Mouse (Mus musculus) C2C12 (cell line): ENCODE measurements around the gene Tsc22d2. TPM values are rescaled to one million over a fixed set of nuclear protein-coding genes. Genes with fewer than 3 reads are reported as not detected.

Experiments
- H3K27me3 ChIP-seq: one replicate; pipeline ENCODE4 v1.6.1; 2011; ENCODE audit not compliant: control insufficient read depth, insufficient read depth, insufficient read length
- H3K36me3 ChIP-seq: one replicate; pipeline ENCODE4 v1.6.1; 2011; ENCODE audit not compliant: control insufficient read depth, insufficient read depth
- H3K4me3 ChIP-seq: one replicate; pipeline ENCODE4 v1.5.1; 2011; ENCODE audit warnings: mild to moderate bottlenecking, control low read depth; ENCODE audit not compliant: poor library complexity, insufficient read depth, severe bottlenecking
- H3K79me2 ChIP-seq: one replicate; pipeline ENCODE4 v1.6.1; 2011; ENCODE audit not compliant: control insufficient read depth, insufficient read depth
- H3K79me3 ChIP-seq: one replicate; pipeline ENCODE4 v1.6.1; 2011; ENCODE audit warnings: low read depth, control low read depth
- H3ac ChIP-seq: one replicate; pipeline ENCODE3; 2011; ENCODE audit warnings: low read depth; ENCODE audit not compliant: control insufficient read depth, insufficient read length
- CEBPB ChIP-seq: IDR thresholded peaks from one replicate; pipeline ENCODE4 v1.6.1; 2011; ENCODE audit warnings: low read depth, mild to moderate bottlenecking, control low read depth, moderate library complexity
- CTCF ChIP-seq: IDR thresholded peaks from one replicate; pipeline ENCODE4 v1.5.1; 2011; ENCODE audit not compliant: control insufficient read depth, insufficient read depth, insufficient read length
- FOSL1 ChIP-seq: IDR thresholded peaks from one replicate; pipeline ENCODE4 v1.8.0; 2011; ENCODE audit warnings: mild to moderate bottlenecking, low read length; ENCODE audit not compliant: poor library complexity, insufficient read depth, severe bottlenecking
- MAX ChIP-seq: IDR thresholded peaks from one replicate; pipeline ENCODE4 v1.6.1; 2011; ENCODE audit warnings: mild to moderate bottlenecking, control low read depth
- MYOD1 ChIP-seq: IDR thresholded peaks from one replicate; pipeline ENCODE4 v1.6.1; 2011; ENCODE audit warnings: low read depth; ENCODE audit not compliant: control insufficient read depth, insufficient read length
- MYOG ChIP-seq: IDR thresholded peaks from one replicate; pipeline ENCODE4 v1.6.1; 2011; ENCODE audit not compliant: control insufficient read depth, insufficient read length; ENCODE audit errors: extremely low read depth
- USF1 ChIP-seq: IDR thresholded peaks from one replicate; pipeline ENCODE4 v1.6.1; 2011; ENCODE audit warnings: low read depth, mild to moderate bottlenecking, control low read depth, moderate library complexity
- polyA plus RNA-seq: library from polyadenylated mRNA; unstranded; fragments of >200 nt; fragmentation: generic; extraction: Trizol; gene quantifications from one replicate; pipeline ENCODE4 v1.2.1, GENCODE M21; 2012; ENCODE audit warnings: missing spikeins

The Tsc22d2 gene
- polyA plus RNA-seq, 1 experiment, result 11.6 TPM

- Histone ChIP-seq H3K4me3 (no peak overlapping the region), H3K79me2 (no peaks in the 10 kb centered on the region), H3K27me3 (no peaks in the 10 kb centered on the region), H3ac (no peak overlapping the region), H3K79me3 (no peaks in the 10 kb centered on the region), H3K36me3 (no peaks in the 10 kb centered on the region)
- TF ChIP-seq FOSL1 (no peak), MYOG (no peak), USF1 (no peak), CEBPB (no peak), CTCF (no peak), MYOD1 (no peak), MAX (no peak)
Measured at GRCm38 (mm10) chr3:58376713-58377112, 37.8 kb upstream of the Tsc22d2 start.

- Histone ChIP-seq H3K4me3 (no peak overlapping the region), H3ac (no peak overlapping the region), H3K79me3 (no peaks in the 10 kb centered on the region), H3K36me3 (no peaks in the 10 kb centered on the region), H3K79me2 (no peaks in the 10 kb centered on the region), H3K27me3 (no peaks in the 10 kb centered on the region)
- TF ChIP-seq MYOG (no peak), MAX (no peak), CEBPB (no peak), FOSL1 (no peak), USF1 (no peak), CTCF (no peak), MYOD1 (no peak)
Measured at GRCm38 (mm10) chr3:58377589-58378134, 36.9 kb upstream of the Tsc22d2 start.

- no peaks in the 10 kb centered on the region for H3K36me3 ChIP-seq
- no peak overlapping the region for H3K4me3 ChIP-seq
- H3K79me2 ChIP-seq, result no peaks in the 10 kb centered on the region
- TF ChIP-seq USF1 (no peak), MYOG (no peak), CEBPB (no peak), FOSL1 (no peak), CTCF (no peak), MYOD1 (no peak), MAX (no peak)
- no peaks in the 10 kb centered on the region for H3K27me3 ChIP-seq
- H3ac ChIP-seq, result no peak overlapping the region
- no peaks in the 10 kb centered on the region for H3K79me3 ChIP-seq
Measured at GRCm38 (mm10) chr3:58382676-58383075, 31.8 kb upstream of the Tsc22d2 start.

GRCm38 (mm10) chr3:58385060-58385459 is 29.5 kb upstream of the Tsc22d2 start:
- Histone ChIP-seq H3K4me3 (no peak overlapping the region), H3K79me3 (no peaks in the 10 kb centered on the region)
- TF ChIP-seq MAX (no peak), MYOD1 (no peak), MYOG (no peak), CEBPB (no peak), USF1 (no peak), FOSL1 (no peak), CTCF (no peak)

GRCm38 (mm10) chr3:58388731-58389130 is 25.8 kb upstream of the Tsc22d2 start:
- TF ChIP-seq MYOG, result no peak
- TF ChIP-seq FOSL1, result no peak
- TF ChIP-seq USF1, result no peak
- TF ChIP-seq CEBPB, result no peak
- TF ChIP-seq CTCF, result no peak
- TF ChIP-seq MYOD1, result no peak
- no peak for TF ChIP-seq MAX
- Histone ChIP-seq H3K27me3 (no peaks in the 10 kb centered on the region), H3K36me3 (no peaks in the 10 kb centered on the region), H3K79me3 (no peaks in the 10 kb centered on the region), H3ac (no peak overlapping the region), H3K4me3 (no peak overlapping the region), H3K79me2 (no peaks in the 10 kb centered on the region)

More at GRCm38 (mm10) chr3:58385060-58385459, 29.5 kb upstream of the Tsc22d2 start:
- Histone ChIP-seq H3ac (no peak overlapping the region), H3K79me2 (no peaks in the 10 kb centered on the region), H3K27me3 (no peaks in the 10 kb centered on the region), H3K36me3 (no peaks in the 10 kb centered on the region)

- Histone ChIP-seq H3K27me3 (no peaks in the 10 kb centered on the region), H3K79me2 (no peaks in the 10 kb centered on the region), H3K79me3 (no peaks in the 10 kb centered on the region), H3K36me3 (no peaks in the 10 kb centered on the region), H3K4me3 (no peak overlapping the region), H3ac (no peak overlapping the region)
- no peak for TF ChIP-seq FOSL1
- no peak for TF ChIP-seq MAX
- no peak for TF ChIP-seq MYOD1
- no peak for TF ChIP-seq CTCF
- no peak for TF ChIP-seq MYOG
- TF ChIP-seq CEBPB, result no peak
- no peak for TF ChIP-seq USF1
Measured at GRCm38 (mm10) chr3:58398541-58398940, 16.0 kb upstream of the Tsc22d2 start.
